Mouse (Mus musculus): Measurements from ENCODE around the gene B3gnt9.

The B3gnt9 gene

DNA sequence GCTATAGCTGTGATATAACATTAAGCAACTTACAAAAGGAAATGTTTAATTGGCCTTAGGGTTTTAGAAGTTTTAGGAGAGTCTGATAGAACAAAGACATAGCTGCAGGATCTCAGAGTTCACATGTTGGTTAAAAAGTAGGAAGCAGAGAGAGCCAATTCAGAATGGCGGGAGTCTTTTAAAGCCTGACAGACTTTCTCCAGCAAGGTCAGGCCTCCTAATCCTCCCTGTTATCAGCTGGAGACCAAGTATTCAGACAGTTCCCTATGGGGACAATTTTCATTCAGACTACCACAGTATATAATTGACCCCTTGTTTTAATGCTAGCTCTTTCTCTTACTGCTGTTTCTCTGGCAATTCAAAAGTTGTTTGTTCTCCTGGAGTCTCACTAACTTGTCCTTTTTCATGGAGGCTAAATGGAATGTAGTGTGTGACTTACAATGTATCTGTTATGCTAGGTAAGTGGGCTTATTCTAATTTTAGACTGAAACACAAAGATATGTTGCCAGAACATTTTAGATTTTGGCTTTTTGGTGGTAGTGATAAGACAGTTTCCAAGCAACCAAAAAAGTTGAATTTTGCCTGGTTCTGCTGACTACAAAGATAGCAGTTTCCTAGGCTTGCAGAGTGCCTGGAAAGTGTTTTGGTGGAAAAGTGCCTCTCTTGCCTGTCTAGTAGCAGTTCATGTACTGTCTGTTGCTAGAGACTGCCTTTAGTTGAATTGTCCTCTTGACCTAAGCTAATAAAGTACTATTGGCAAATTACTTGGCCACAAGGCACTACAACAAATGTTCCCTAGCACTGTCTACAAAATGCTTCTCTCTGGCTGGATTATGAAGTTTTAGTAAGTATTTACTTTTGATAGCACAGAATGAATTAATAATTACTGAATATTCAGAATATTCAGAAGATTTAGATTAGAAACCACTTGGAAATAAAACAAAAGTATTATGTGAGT lies 45.5 kb downstream of the B3gnt9 start:
- DNase-seq (ENCODE audit: low read depth, low spot score): no peak

DNA sequence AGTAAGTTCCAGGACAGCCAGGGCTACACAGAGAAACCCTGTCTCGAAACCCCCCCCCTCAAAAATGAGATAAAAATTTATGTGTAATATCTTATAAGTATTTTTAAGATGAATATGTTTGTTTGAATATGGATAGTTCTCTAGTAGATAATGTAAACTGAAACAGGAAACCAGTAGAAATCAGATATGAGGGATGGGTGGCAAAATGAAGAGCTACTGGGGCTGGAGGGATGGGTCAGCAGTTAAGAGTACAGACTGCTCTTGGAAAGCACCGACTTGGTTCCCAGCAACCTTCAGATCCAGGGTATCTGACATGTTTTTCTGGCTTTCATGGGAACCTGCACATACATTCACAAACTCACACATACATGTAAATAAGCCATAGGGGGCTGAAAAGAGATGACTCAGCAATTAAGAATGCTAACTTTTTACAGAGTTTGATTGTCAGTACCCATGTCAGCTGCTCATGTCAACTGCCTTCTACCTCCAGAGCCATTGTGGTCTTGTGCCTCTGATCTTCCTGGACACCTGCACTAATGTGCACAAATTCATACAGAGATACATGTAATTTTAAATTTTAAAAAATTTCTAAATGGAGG lies 47.2 kb downstream of the B3gnt9 start:
- DNase-seq (ENCODE audit: low read depth, low spot score): no peak

DNA sequence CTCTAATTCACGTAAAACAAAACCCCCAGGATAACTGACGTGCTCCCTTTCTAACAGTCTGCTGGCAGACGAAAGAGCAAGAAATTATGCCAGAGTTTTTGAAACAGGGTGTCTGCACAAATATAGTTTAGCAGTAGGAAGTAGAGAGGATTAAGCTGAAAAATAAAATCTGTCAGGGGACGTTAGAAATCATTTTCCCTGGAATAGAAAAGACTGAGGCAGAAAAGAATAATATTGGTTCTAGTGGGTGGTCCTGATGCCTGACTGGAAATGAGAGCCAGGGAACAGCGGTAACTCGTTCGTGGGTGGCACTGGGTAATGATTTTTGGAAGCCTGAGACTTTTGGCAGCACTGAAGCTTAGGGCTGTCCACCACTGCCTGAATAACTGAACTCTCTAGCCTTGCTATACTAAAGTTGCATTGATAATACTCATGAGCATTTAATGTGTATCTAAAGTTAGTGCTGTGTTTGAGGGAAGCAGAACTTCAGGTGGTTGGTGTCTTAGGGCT lies 48.1 kb downstream of the B3gnt9 start:
- no peak for DNase-seq (ENCODE audit: low read depth, low spot score)

DNA sequence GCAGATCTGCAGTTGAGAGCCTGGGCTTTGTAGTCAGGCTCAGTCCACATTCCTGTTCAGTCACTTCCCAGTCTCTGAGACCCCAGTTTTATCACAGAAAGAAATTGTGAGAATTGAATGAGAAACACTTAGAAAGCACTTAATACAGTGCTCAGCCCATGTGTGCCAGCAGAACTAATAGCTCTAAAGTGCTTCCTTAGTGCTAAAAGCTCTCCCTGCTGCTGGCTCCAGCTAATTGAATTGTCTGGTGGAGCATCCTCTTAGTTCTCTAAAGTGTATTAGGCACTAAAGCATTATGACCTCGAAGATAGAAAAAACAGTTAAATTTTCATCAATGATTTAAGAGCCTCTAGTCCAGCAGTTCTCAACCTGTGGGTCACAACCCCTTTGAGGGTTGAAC lies 49.2 kb downstream of the B3gnt9 start:
- DNase-seq (ENCODE audit: low read depth, low spot score): no peak
